Mouse (Mus musculus): ENCODE data around the gene H2afx.

DNA sequence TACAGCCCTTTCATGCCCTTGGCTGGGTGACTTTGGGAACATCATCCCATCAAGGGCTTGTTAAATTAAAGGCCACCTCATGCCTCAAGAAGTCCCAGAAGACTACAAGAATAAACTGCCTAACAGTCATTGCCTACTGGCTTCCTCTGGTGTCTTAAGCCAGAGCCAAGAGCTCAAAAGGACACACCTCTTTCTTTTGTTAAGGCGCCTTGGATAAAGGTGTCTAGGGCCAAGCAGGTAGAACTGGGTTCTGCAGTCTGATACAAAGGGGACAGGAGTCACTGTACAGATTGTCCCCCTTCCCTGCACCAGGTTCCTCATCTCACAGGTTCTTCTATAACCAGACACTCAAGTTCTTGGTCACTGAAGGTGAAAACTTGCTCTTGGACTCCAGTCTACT, 8.1 kb downstream of the H2afx start:
- TF ChIP-seq HCFC1 (IDR thresholded peaks at IDR 0.05; ENCODE audit: borderline replicate concordance, insufficient read depth, low read length) (no peak), ZNF384 (IDR thresholded peaks at IDR 0.05; ENCODE audit: low read depth, low read length) (no peak)
